Mouse (Mus musculus) heart, postnatal 25 days (tissue): Measurements from ENCODE around the gene Fads6. TPM values are rescaled to one million over a fixed set of nuclear protein-coding genes. Genes with fewer than 3 reads are reported as not detected.

Source experiments
- DNase-seq: peaks from one replicate; pipeline ENCODE4 v3.0.0; 2022; ENCODE audit warnings: low spot score
- intact Hi-C: fragments of 180-260 bp; cut with DNase I; formaldehyde crosslinking; loops from one replicate; pipeline ENCODE4 v1.15.1; 2025
- total RNA-seq, 2 experiments: library from RNA; stranded (reverse); gene quantifications; 2 replicates each; pipeline ENCODE4 v1.2.3; 2021

The Fads6 gene
- total RNA-seq, 2 experiments from 2014 or later, result 1.1 to 1.5 TPM

DNA sequence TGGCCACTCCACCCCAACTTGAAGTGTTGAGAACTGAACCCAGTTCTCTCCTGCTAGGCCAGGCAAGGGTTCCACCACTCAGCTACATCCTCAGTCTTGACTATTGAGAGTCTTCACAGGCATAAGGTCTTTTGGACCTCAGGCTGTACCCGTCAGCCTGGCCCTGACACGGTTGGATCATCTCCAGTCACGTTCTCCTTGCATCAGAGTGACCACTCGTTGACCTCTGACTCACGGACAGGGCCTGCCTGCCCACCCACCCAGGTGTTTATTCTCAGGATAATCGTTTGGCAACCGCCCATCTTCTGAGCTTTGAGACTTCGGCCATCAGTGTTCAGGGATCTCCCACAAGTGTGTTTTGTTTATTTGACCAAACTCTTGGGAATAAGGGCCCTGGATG is 5.7 kb upstream of the Fads6 start:
- DNase-seq, result no peak
- intact Hi-C loops, result no loop called here

DNA sequence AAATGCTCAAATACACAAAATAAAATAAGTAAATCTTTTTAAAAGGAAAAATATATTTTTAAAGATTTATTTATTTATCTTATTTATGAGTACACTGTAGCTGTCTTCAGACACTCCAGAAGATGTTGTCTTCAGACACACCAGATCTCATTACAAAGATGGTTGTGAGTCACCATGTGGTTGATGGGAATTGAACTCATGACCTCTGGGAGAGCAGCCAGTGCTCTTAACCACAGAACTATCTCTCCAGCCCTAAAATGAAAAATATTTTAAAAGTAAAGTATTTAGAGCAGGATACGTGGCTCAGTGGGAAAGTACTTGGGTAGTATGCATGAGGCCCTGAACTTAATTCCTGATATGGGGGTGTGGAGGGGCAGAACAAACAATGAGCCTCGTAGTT is 3.9 kb upstream of the Fads6 start:
- intact Hi-C loops, result no loop called here
- DNase-seq, result no peak

DNA sequence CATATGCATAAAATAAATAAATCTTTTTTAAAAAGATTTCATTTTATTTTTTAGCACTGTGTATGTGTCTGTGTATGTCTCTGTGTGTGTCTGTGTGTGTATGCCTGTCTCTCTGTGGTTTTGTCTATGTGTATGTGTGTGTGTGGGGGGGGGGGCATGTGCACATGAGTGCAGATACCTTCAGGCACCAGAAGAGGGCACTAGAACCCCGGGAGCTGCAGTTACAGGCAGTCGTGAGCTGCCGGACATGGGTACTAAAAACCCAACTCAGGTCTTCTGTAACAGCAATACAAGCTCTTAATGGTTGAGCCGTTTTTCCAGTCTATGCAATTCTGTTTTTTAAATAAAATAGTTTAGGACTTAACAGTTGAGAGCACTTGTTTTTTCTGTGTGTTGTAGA is 3.3 kb upstream of the Fads6 start:
- DNase-seq, result no peak
- intact Hi-C loops, result no loop called here

DNA sequence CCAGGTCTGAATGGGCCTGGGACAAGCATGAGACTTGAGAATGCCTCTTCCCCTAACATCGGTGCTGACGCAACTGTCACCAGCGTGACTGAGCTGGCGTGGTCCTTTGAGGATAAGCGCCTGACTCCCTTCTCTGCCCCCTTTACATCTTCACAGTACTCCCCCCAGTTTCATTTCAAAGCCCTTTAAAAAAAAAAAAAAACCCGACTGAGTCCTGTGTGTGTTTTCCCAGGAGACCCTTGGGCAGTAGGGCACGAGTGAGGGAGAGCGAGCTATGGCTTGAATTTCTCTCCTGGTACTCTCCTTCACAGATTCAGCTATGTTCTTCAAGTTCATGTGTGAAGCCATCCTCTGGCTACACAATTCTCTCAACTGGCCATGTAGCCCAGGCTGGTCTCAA is 697 bp upstream of the Fads6 start:
- DNase-seq, result no peak
- intact Hi-C loops, result no loop called here

- intact Hi-C loops, result no loop called here
- no peak for DNase-seq
These were observed 822 bp downstream of the Fads6 start for GRCm38 (mm10) chr11:115296471-115297210.

DNA sequence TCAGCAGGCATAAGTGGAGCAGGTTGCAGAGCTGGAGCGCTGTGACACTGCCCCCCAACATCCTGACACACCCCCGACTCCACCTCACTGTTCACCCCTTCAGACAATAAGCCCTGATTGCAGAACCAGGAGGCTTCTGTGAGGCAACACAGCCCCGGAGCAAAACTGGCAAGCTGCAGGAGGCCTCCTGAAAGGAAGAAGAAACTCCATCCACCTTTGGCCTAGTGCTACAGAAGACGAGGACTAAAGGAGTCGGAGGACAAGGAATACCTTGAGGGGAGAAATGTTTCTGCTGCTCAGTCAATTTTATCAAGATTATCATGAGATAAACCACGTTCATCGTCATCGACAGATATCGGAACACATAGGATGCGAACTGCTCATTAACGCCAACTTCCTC is 1.5 kb downstream of the Fads6 start:
- DNase-seq, result no peak
- intact Hi-C loops, result no loop called here

- intact Hi-C loops, result no loop called here
- no peak for DNase-seq
These were observed 4.7 kb downstream of the Fads6 start for GRCm38 (mm10) chr11:115292631-115293375.

- intact Hi-C loops, result no loop called here
- DNase-seq, result no peak
These were observed 6.0 kb downstream of the Fads6 start for GRCm38 (mm10) chr11:115291503-115291902.

GRCm38 (mm10) chr11:115290919-115291318 is 6.5 kb downstream of the Fads6 start:
- intact Hi-C loops, result no loop called here

GRCm38 (mm10) chr11:115290314-115290713 is 7.1 kb downstream of the Fads6 start:
- intact Hi-C loops, result no loop called here
- no peak for DNase-seq

More at GRCm38 (mm10) chr11:115290919-115291318, 6.5 kb downstream of the Fads6 start:
- peak; percentile 75 for DNase-seq

DNA sequence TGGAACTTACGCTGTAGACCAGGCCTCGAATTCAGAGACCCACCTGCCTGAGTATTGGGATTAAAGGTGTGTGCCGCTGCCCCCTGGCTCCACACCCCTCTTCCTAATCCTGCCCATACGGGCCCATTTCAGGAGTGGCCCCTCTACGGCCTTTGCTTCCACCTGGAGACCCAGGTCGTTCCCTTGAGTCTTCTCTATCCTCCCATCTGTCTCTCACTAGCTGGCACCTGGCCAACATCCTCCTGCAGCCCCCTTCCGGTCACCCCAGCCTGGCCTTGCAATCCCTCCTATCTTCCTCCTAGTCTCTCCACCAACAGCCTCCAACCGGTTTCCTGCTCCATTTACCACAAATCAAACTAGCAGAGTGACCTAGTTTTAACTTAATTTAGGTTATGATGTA is 7.6 kb downstream of the Fads6 start:
- intact Hi-C loops, result no loop called here
- no peak for DNase-seq

- DNase-seq, result no peak
- intact Hi-C loops, result no loop called here
These were observed 9.2 kb downstream of the Fads6 start for GRCm38 (mm10) chr11:115288305-115288704.

- DNase-seq, result no peak
- intact Hi-C loops, result no loop called here
These were observed 10.1 kb downstream of the Fads6 start for GRCm38 (mm10) chr11:115287386-115287785.

- intact Hi-C loops, result no loop called here
These were observed 11.1 kb downstream of the Fads6 start for GRCm38 (mm10) chr11:115286201-115286993.

GRCm38 (mm10) chr11:115285282-115285681 is 12.2 kb downstream of the Fads6 start:
- no peak for DNase-seq
- intact Hi-C loops, result no loop called here

More at GRCm38 (mm10) chr11:115286201-115286993, 11.1 kb downstream of the Fads6 start:
- no peak for DNase-seq

- DNase-seq, result no peak
- intact Hi-C loops, result no loop called here
These were observed 13.4 kb downstream of the Fads6 start for GRCm38 (mm10) chr11:115283891-115284620.

DNA sequence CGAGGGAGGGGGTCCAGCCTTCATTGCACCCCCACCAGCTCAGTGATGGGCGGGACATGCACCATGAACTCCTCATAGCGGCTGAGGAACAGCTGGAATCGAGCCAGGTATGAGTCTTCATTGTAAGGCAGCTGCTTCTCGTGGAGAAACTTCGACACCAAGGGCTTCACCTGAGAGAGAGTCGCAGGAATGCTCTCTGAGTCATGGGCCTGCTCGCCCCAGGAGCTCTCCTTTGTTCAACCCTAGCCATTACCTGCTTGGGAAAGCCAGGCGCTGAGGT is 14.0 kb downstream of the Fads6 start:
- DNase-seq, result no peak
- intact Hi-C loops, result no loop called here

DNA sequence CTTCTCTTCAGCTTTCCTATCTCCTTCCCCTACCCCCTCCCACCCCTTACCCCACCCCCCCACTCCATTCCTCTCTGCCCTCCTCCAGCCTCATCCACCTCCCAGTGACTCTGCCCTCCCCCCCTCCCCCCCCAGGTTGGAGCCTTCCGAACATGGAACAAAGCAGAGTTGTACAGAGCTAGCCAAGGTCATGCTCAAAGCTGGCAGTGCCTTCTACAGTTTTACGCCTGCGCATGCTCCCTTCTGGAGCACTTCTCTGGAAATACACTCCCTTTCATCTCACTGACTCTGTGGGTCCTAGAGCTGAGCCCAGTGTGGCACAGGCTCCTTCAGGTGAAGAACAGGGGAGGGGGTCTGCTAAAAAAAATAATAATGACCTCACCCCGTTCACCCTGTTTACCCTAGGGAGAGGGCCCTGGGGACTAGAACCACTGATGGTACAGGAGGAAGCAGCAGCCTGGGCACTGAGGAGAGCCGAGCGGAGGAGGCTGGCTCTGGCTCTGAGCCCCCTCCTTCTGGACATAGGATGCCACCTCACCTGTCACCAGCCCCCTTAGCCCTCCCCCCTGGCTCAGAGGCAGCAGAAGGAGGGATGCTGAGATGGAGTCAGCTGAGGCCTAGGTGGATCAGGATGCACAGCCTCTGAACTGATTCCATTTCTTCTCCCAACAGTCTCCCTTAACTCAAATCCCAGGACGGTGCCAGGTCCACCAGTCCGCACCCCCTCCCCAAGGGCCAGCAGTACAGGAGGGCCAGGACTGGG is 14.6 kb downstream of the Fads6 start:
- no peak for DNase-seq
- intact Hi-C loops, result no loop called here

DNA sequence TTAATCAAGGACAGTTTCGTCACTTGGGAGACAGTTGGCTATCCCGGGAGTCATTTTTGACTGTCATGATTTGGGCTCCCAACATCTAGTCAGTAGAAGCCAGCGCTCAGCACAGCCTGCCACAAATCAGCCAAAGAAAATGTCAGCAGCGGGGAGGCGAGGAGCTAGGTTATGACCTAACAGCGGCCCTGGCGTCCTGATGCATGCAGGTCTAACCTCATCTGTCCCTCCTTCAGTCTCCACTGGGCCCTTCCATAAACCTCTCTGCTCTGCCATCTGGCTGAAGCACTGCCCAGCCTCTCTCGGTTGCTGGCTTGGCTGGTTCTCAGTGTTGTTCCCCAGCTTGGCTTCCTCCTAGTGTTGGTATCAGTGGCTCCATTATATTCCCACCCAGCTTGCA is 15.2 kb downstream of the Fads6 start:
- intact Hi-C loops, result no loop called here
- DNase-seq, result peak; percentile 69

GRCm38 (mm10) chr11:115279726-115280125 is 17.7 kb downstream of the Fads6 start:
- intact Hi-C loops, result no loop called here

More at GRCm38 (mm10) chr11:115279726-115280125, 17.7 kb downstream of the Fads6 start:
- DNase-seq, result no peak
